Mouse (Mus musculus): ENCODE results near the gene Foxn2.

- no peak for TF ChIP-seq CTCF (IDR thresholded peaks at IDR 0.05; ENCODE audit: control insufficient read depth, insufficient read depth, insufficient replicate concordance, low read depth, low read length)
- TF ChIP-seq POLR2A (IDR thresholded peaks at IDR 0.05; ENCODE audit: control insufficient read depth, low read depth, low read length), result no peak
Measured at GRCm38 (mm10) chr17:88498090-88498682, 57.7 kb downstream of the Foxn2 start.
